Mouse (Mus musculus) naive thymus-derived CD4-positive, alpha-beta T cell, adult 2 months (primary cell): ENCODE measurements around the gene Tmod3.
"Not testable (repeated sequence)": the region's sequence is repeated elsewhere in the genome, so short reads cannot be mapped to it uniquely, and the experiment has no call there.

Source experiments
- DNase-seq: peaks from one replicate; pipeline ENCODE4 v3.0.0-alpha.2; 2011; ENCODE audit warnings: low read depth

Gene Tmod3

GRCm38 (mm10) chr9:75553719-75554118, 5.7 kb downstream of the Tmod3 start:
- no peak for DNase-seq

- DNase-seq = no peak
Measured at GRCm38 (mm10) chr9:75551342-75551741, 8.1 kb downstream of the Tmod3 start.

GRCm38 (mm10) chr9:75549010-75549409, 10.4 kb downstream of the Tmod3 start:
- no peak for DNase-seq

- DNase-seq = peak; percentile 62
Measured at GRCm38 (mm10) chr9:75546885-75547553, 12.4 kb downstream of the Tmod3 start.

- no peak for DNase-seq
Measured at GRCm38 (mm10) chr9:75545514-75545913, 13.9 kb downstream of the Tmod3 start.

GRCm38 (mm10) chr9:75541497-75541896, 18.0 kb downstream of the Tmod3 start:
- DNase-seq = peak; percentile 66

- no peak for DNase-seq
Measured at GRCm38 (mm10) chr9:75536422-75536821, 23.0 kb downstream of the Tmod3 start.

GRCm38 (mm10) chr9:75534431-75534962, 25.0 kb downstream of the Tmod3 start:
- no peak for DNase-seq

- DNase-seq = not testable (repeated sequence)
Measured at GRCm38 (mm10) chr9:75532989-75533388, 26.5 kb downstream of the Tmod3 start.

GRCm38 (mm10) chr9:75532461-75532860, 27.0 kb downstream of the Tmod3 start:
- DNase-seq = no peak

- no peak for DNase-seq
Measured at GRCm38 (mm10) chr9:75529358-75529757, 30.1 kb downstream of the Tmod3 start.

GRCm38 (mm10) chr9:75528096-75528495, 31.4 kb downstream of the Tmod3 start:
- no peak for DNase-seq

- no peak for DNase-seq
Measured at GRCm38 (mm10) chr9:75527368-75528059, 31.9 kb downstream of the Tmod3 start.

- no peak for DNase-seq
Measured at GRCm38 (mm10) chr9:75523646-75524045, 35.8 kb downstream of the Tmod3 start.

GRCm38 (mm10) chr9:75522217-75522616, 37.2 kb downstream of the Tmod3 start:
- DNase-seq = no peak

- DNase-seq = peak; percentile 79
Measured at GRCm38 (mm10) chr9:75521788-75522187, 37.7 kb downstream of the Tmod3 start.

GRCm38 (mm10) chr9:75520940-75521339, 38.5 kb downstream of the Tmod3 start:
- no peak for DNase-seq

GRCm38 (mm10) chr9:75517751-75518150, 41.7 kb downstream of the Tmod3 start:
- DNase-seq = no peak

- peak; percentile 69 for DNase-seq
Measured at GRCm38 (mm10) chr9:75515464-75516113, 43.9 kb downstream of the Tmod3 start.

- no peak for DNase-seq
Measured at GRCm38 (mm10) chr9:75511236-75511939, 48.1 kb downstream of the Tmod3 start.

- no peak for DNase-seq
Measured at GRCm38 (mm10) chr9:75504311-75504710, 55.1 kb downstream of the Tmod3 start.

GRCm38 (mm10) chr9:75498571-75498970, 60.9 kb downstream of the Tmod3 start:
- DNase-seq = no peak
